Mouse (Mus musculus) kidney, adult 18-20 months (tissue): ENCODE measurements around the gene Klhl8.
"Not testable (repeated sequence)": the region's sequence is repeated elsewhere in the genome, so short reads cannot be mapped to it uniquely, and the experiment has no call there.

ENCODE experiments used
- DNase-seq: peaks from one replicate; pipeline ENCODE4 v3.0.0; 2021

The Klhl8 gene

DNA sequence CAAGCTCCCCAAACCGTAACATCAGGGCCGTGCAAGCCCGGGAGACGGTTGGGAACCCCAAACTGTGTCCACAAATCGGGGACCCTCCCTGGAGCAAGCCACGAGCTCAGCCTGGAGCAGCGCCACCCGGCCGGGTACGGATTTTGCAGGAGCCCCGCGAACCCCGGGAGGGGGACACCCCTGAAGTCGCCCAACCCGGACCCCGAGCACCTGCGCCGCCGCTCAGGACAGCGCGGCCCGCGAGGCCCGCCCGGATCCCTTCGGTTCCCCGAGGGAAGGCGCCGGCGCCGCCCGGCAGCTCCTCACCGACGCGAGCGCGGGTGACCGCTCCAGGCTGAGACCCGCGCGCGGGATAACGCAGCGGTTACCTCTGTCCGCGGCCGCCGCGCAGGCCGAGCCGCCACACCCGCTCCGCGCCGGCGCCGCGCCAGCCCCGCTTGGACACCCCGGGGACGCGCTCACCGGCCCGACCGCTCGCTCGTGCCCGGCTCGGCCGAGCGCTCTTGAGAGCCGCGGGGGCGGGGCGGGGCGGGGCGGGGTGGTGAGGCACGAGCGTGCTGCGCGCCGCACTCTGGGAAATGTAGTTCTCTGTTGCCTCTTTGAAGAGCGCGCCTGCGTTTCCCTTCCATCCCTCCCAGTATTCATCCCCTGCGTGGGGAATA, at the start of gene Klhl8:
Klhl8 (minus strand) TSS at position 512 of the 662 bp plus-strand sequence.
- DNase-seq: peak; percentile 87

DNA sequence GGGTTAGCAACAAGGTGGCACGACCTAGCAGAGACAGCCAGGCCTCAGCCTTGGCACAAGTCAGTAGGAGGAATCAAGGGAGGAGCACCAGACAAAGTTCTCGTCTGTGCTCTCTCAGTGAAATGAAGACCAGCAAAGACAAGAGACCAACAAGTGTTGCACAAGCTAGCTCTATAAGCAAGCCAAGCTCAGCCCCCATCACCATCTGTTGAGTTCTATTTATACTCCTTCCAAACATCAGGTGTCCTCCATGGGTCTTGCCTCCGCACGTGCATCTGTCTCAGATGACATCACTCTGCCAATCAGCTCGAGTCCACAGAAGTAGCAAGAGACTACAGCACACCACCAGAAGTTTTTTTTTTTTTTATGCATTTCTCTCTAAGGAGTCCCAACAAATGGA, 43.6 kb upstream of the Klhl8 start:
- no peak for DNase-seq

DNA sequence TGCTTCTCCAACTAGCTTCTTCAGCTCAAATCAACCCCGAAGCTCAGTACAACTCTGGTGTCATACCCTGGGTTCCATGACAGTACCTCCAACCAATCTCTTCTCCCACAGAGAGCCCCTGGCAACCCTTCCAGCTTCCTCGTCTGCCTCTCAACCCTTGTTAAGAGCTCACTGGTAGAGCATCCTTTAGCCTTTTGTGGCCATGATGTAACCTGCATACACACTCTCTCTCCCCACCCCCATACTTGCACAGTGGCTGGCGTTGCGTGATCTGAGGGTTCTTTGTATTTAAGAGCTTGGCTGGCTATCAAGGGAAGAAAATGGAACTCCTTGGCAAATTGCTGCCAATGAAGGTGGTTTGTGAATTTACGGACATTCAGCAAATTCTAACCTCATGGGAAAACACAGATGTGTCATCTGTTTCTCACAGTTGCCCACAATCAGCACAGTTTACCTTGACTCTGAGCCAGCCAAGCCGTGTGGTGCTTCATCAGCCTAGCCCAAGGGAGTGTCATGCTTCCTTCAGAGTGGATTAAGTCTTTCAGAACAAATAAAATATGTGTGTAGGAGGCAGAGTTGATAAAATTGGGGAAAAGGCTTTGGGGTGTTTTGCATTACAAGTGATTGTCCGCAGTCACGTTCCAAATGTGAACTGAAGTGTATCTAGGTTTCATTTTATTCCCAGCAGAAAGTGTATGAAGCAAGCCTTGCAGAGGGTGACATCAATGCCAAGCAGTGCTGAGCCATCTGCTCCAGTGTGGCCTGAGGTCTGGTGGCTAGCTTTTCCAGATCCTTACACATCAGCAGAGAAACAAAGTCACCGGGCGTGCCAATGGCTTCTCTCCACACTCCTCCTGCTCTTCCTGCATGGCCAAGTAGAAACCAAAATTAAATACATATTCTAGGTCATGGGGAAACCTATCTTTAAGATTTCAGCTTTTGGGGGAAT, 42.4 kb upstream of the Klhl8 start:
- no peak for DNase-seq

GRCm38 (mm10) chr5:103950138-103950537, 39.1 kb upstream of the Klhl8 start:
- not testable (repeated sequence) for DNase-seq

GRCm38 (mm10) chr5:103943183-103943582, 32.1 kb upstream of the Klhl8 start:
- DNase-seq: no peak

GRCm38 (mm10) chr5:103939856-103940255, 28.8 kb upstream of the Klhl8 start:
- no peak for DNase-seq

GRCm38 (mm10) chr5:103939350-103939652, 28.2 kb upstream of the Klhl8 start:
- DNase-seq: no peak

DNA sequence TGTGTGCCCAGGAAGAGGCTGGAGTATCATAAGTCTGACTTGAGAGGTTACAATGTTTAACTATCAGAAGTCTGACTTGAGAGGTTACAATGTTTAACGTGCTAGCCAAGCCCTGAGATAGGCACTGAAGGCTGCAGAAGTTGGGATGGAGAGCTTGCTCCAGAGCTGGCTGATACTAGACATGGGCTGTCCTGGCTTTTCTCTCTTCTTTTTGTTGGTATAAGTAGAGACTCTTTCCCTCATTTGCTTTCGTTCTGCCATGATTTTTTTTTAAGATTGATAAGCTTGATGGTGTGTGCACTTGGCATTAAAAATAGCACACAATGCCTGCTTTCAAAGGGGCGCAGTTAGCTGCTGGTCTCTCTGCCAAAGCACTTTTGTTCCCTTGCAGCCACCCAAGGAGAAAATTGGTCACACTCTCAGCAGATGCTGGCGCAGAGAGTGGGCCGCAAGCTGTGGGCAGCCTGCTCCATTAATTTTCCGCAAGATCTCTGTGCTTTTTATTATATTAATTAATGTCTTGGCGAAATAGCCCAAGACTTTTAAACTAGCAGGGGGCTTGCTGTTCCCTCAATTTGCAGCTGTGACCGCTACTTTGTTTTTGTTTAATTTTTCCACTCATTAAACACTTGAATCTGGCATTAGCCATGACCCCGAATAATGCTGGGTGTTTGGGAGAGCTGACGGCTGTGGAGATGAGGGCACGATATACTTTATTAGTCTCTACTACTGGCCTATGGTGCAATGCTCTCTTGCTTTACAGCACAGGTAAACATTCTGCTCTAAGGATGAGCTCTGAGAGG, 27.7 kb upstream of the Klhl8 start:
- no peak for DNase-seq

DNA sequence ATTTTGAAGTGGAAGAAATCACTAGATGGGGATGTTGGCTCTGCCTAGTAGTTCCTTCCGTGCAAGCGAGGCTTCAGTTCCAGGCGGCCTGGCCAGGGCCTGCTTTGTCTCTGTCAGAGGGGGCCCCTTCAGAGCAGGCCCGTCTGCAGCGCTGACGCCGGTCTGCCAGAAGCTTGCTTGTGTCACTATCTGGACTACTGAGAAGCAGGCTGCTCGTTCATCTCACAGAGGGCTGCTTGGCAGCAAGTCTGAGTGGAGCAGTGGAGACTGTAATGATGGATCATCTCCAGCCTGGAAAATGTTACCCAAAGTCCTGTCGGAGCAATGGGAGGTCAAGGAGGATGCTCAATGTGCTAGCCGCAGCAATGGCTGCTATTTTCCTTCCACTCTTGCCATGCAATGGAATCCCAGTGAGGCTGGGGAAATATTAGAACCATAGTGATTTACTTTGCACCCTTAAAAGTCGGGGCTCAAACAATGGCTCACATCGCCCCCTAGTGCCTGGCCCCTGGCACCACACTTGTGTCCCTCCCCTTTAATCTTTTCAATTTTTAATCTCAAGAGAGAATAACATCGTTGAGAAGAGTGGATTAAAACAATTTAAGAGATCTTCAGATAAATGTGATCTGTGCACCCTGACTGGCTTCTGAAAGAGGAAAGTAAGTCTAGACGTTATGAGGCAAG, 26.0 kb upstream of the Klhl8 start:
- DNase-seq: peak; percentile 19

DNA sequence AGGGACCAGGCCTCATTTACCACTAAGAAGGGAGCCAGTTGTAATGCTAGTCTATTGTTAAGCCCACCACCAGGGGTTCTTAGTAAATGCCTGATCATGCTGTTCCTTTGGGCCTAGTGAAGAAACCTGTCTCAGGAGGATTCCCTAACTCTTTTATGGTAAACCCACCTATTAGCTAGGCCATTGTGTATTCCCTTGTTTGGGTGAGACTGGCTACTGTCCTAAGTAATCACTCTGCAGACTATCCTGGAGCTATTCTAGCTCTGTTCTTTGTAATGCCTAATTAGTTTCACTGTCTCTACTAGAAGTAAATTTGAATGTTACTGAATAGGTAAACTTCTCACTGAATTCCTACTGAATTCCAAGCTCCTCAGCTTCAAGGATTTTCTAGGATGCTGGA, 20.9 kb upstream of the Klhl8 start:
- not testable (repeated sequence) for DNase-seq

DNA sequence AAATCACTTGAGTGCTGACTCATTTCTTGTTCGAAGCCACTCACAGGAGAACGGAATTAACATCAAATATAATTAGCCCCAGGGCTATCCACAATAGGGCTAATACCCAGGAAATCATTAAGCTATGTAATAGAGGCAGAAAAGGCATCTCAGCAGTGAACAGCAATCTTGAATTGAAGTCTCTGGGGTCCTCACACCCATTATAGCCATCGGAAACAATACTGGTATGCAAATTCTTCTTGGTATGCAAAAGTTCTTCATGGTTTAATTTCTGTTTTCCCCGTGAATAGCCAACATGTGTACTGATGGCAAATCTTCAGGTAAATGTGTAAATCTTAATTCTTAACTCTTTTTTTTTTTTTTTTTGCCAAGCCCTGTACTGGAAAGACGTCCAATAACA, 19.5 kb upstream of the Klhl8 start:
- DNase-seq: no peak

GRCm38 (mm10) chr5:103928196-103928550, 17.1 kb upstream of the Klhl8 start:
- DNase-seq: no peak

- peak; percentile 94 for DNase-seq
Measured at GRCm38 (mm10) chr5:103927429-103928195, 16.6 kb upstream of the Klhl8 start.

DNA sequence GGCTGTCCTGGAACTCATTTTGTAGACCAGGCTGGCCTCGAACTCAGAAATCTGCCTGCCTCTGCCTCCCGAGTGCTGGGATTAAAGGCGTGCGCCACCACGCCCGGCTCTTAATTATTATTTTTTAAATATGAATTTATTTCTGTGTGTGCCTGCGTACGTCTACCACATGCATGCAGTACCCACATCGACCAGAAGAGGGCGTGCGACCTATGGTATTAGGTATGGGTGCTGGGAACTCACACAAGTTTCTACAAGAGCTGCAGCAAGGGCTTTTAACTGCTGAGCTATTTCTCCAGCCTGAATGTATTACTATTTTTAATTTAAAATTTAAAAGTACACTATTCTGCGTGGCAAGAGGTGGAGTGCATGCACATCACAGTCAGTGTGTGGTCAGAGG, 15.3 kb upstream of the Klhl8 start:
- peak; percentile 20 for DNase-seq

DNA sequence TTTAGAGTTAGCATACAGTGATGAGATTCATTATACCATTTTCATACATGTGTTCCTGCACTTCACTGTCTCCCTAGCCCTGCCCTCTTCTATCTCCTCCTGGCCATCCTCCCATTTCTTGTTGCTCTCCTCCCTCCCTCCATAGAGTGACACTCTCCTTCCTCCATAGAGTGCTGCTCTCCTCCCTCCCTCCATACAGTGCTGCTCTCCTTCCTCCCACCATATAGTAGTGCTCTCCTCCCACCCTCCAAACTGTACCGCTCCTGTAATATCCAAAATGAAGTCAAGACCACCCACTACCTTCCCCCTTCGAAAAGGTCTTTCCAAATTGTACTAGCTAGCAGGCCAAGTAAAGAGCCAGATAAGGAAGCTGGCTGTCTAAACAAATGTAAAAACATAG, 12.7 kb upstream of the Klhl8 start:
- DNase-seq: no peak

GRCm38 (mm10) chr5:103923101-103923500, 12.0 kb upstream of the Klhl8 start:
- DNase-seq: no peak

DNA sequence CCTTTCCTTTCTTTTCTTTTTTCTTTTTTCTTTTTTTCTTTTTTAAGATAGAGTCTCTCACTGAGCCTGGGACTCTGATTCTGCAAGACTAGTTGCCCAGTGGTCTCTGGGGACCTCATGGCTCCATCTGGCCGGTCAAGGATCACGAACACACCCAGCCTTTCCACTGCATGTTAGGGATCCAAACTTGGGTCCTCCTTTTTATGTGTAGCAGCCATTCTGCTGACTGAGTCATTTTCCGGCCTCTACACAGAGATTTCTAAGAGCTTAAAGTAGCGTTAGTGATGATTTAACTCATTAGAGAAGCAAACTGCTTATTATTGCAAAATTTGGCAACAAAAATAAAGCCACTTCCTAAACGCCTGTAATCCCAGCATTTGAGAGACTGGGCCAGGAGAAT, 11.4 kb upstream of the Klhl8 start:
- DNase-seq: no peak

DNA sequence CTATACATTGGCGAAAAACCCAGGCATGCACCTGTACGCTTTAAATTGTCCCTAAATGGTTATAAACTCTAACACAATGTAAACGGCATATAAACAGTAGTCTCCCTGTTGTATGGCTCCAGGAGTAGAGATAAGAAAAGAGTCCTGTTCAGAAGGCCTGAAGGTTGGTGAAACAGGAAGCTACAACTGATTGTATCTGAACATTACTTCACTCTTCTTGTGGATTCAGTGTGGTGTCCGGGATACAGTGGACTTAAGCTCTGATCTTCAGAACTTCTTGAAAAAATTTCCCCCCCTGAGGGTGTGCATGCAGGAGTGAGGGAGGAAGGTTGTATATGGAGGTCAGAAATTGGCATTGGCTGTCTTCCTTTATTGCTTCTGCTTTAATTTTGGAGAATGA, 8.4 kb upstream of the Klhl8 start:
- DNase-seq: no peak

DNA sequence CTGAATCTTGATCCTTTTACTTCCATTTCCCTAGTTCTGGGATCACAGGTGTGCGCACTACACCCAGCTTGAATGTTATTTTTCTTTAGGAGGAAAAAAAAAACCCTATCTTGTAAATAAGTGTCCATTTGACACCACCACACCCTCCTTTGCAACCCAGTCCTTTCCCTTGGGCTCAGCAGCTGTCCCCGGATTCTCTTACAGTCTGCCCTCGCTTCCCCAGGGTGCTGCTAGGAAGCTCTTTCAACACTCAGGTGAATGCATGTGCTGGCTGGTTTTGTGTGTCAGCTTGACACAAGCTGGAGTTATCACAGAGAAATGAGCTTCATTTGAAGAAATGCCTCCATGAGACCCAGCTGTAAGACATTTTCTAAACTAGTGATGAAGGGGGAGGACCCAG, 7.2 kb upstream of the Klhl8 start:
- no peak for DNase-seq

DNA sequence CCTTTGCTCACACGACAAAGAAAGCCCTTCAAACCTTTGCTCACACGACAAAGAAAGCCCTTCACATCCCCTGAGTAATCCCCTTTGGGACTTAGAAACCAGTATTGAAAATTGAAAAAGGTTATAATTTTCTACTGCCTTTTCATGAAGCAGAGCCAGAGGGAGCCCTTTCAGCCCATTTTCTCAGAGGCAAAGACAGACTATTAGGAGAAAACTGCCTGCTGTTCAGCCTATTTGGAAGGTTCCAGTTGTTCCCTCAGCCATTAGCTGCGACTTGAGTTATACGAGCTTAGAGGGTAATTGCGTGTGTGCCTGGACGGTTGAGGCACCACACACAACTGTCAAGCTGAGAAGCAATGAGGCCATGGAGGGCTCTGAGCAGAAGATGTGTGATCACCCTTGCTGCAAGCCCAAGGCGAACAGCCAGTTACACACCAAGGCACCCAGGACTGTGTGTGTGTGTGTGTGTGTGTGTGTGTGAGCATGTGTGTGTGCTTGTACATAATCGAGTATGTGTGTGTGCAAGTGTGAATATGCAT, 6.4 kb upstream of the Klhl8 start:
- no peak for DNase-seq

DNA sequence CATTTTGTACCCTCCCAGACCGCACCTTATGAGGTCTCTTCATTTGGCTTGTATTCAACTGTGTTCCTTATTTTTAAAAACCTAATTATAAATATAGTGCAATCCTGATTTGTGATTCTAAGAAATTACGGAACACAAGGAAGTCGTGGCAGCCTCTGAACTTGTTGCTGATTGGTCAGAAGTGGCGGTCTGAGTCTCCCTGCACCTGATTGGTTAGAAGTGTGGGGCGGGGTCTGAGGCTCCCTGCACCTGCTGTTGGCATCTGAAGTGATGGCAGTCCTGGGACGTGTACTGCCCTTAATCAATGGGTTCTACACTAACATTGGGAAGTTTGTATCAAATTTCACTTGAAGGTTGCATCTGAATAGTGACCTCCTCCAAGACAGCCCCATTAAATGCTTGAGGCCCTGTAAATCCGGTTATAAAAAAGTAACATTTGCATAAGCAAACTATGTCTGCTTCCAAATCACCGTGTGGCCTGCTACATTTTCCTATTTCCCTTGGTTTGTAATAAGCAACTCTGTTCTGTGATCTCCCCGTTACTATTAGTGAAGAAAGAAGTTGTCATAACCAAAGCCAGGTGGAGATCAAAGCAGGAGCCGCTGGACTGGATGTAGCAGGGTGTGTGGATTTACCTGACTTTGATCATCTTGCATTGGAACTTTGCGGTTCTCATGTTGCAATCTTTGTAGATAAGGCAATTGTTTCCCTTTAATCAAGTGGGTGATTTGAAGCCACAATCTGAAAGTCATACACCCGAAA, 5.7 kb upstream of the Klhl8 start:
- DNase-seq: no peak
